Comparison of ENCODE assay signal across 22 mouse cellular contexts in the genomic region with DNA sequence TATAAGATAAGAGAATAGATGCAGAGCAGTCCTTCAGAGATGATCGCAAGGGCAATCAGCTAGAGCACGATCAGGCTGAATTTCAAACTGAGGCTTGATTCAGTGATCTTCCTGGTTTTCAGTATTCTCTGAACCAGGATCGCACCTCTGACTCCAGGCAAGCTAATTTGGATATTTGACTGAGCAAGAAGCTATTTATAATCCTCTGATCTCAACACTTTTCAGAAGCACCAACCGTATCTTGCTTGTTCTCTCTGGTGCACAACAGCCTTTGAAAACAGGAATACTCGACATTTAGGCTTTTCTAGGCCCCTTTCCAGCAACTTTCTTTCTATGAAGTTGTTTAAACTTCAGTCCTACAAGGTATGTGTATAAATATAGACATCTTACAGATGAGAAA.
DNase-seq lines count a peak whose midpoint lies in the region; ATAC-seq lines count a peak whose summit lies in the region.
"Had no signal": no experiment of that assay in that cellular context is flagged by ENCODE, and none has a peak within 500 bp of the region (broad histone marks: within the 10 kb centered on the region; RNA-seq: fewer than 3 reads in every experiment).

No protein-coding gene starts in this region.

- no peak overlapping the region for H3K9ac ChIP-seq in heart, embryonic 15.5 days
- H3K9ac ChIP-seq: embryonic facial prominence, embryonic 13.5 days; forebrain, embryonic 12.5 days; forebrain, postnatal 0 days; hindbrain, embryonic 12.5 days had no signal

- H3K36me3 ChIP-seq in heart, embryonic 15.5 days = no peaks in the 10 kb centered on the region
- H3K36me3 ChIP-seq: embryonic facial prominence, embryonic 13.5 days; forebrain, embryonic 12.5 days; hindbrain, embryonic 12.5 days had no signal

- peak overlapping the region; percentile 60 for H3K27ac ChIP-seq in heart, embryonic 15.5 days
- H3K27ac ChIP-seq: embryonic facial prominence, embryonic 13.5 days; forebrain, embryonic 12.5 days; hindbrain, embryonic 12.5 days had no signal

- no peaks in the 10 kb centered on the region for H3K27me3 ChIP-seq in heart, embryonic 15.5 days
- H3K27me3 ChIP-seq: CH12.LX; embryonic facial prominence, embryonic 13.5 days; forebrain, embryonic 12.5 days; hindbrain, embryonic 12.5 days had no signal

- H3K4me2 ChIP-seq in heart, embryonic 15.5 days = 0 out of 2 replicates have a peak overlapping the region, but pooled peaks have one; percentile 6
- H3K4me2 ChIP-seq: embryonic facial prominence, embryonic 13.5 days; forebrain, embryonic 12.5 days; hindbrain, embryonic 12.5 days had no signal

- peak; percentile 4 for DNase-seq in heart, adult 8-10 months (ENCODE audit: low spot score)
- no peak for DNase-seq in heart, adult 11 months
- DNase-seq in heart, postnatal 4 days = no peak
- DNase-seq in brain, adult 2 months (ENCODE audit: low read depth, low spot score) = peak; percentile 36
- DNase-seq in telencephalon, adult 2 months (ENCODE audit: low read depth, low spot score) = peak; percentile 26
- DNase-seq: adrenal gland, postnatal 14 days; cerebellum, adult 18-20 months; cerebellum, adult 9-11 months; cerebellum, postnatal 36 days; forebrain, postnatal 0 days; gastrocnemius, postnatal 36 days; kidney, adult 8-10 months had no signal

- H3K9me3 ChIP-seq in heart, embryonic 15.5 days (replicated peaks) = no peaks in the 10 kb centered on the region
- H3K9me3 ChIP-seq: embryonic facial prominence, embryonic 13.5 days; forebrain, embryonic 12.5 days; hindbrain, embryonic 12.5 days had no signal

- no peak overlapping the region for H3K4me3 ChIP-seq in heart, embryonic 15.5 days
- H3K4me3 ChIP-seq: embryonic facial prominence, embryonic 13.5 days; forebrain, embryonic 12.5 days; hindbrain, embryonic 12.5 days had no signal

- 0 out of 2 replicates have a peak, but pooled peaks cover 2% of the 10 kb centered on the region for H3K4me1 ChIP-seq in heart, embryonic 15.5 days (replicated peaks)
- H3K4me1 ChIP-seq: embryonic facial prominence, embryonic 13.5 days; forebrain, embryonic 12.5 days; hindbrain, embryonic 12.5 days had no signal

- 39% methylated on average over 5 of the region's 5 CpGs for WGBS in heart, embryonic 15.5 days

- ATAC-seq in heart, embryonic 15.5 days (replicated peaks; ENCODE audit: insufficient number of reproducible peaks, insufficient read depth, low FRiP score, low read depth) = no peak; the same call in 1 of the 2 replicates
- ATAC-seq: activated CD4-positive, CD25-positive, alpha-beta regulatory T cell, adult 4 months; forebrain, postnatal 0 days; hindbrain, embryonic 16.5 days; inflammation-experienced regulatory T-cells, adult 6 months; intestine, postnatal 0 days; Patski had no signal

Comparison
In these comparisons a context has a peak if more than half of its experiments do, and no peak if none do; other contexts are left out.
1. DNase-seq: peak in heart, adult 8-10 months (single experiment), brain, adult 2 months (single experiment) and telencephalon, adult 2 months (single experiment); none in heart, adult 11 months (single experiment) and heart, postnatal 4 days (single experiment).